Mouse (Mus musculus) c-Kit-positive CD71-positive TER-119-positive erythroid progenitor cells, embryonic 14.5 days (primary cell): Measurements from ENCODE around the gene Immp2l.
"Not testable (repeated sequence)": the region's sequence is repeated elsewhere in the genome, so short reads cannot be mapped to it uniquely, and the experiment has no call there.

Experiments
- DNase-seq: peaks from one replicate; pipeline ENCODE4 v3.0.0-alpha.2; 2013; ENCODE audit warnings: low spot score

Gene Immp2l

GRCm38 (mm10) chr12:41674861-41675260 is 651.0 kb downstream of the Immp2l start:
- no peak for DNase-seq

DNA sequence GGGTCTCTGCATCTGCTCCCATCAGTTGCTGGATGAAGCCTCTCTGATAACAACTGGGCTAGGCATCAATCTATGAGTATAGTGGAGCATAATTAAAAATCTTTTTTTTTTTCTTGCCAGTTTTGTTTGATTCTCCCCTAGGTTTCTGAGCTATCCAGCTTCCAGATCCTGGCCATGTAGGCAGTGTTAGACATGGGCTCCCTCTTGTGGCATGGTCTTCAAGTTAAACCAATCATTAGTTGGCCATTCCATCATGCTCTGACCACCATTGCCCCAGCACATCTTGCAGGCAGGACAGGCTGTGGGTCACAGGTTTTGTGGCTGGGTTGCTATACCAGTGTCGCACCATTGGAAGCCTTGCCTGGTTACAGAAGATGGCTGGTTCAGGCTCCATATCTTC is 656.3 kb downstream of the Immp2l start:
- no peak for DNase-seq

DNA sequence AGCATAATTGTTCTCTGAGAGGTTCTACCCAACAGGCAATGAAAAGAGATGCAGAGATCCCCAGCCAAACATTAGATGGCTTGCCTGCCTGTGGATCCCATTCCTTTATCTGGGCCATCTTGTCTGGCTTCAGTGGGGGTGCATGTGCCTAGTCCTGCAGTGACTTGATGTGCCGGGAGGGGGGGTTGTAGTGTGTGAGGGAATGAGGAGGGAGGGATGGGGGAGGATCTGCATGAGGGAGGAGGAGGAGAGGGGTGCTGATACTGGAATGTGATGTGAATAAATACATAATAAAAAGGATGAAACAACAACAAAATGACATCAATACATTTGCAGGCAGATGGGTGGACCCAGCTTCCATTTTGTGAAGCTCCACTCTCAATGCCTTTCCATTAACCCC is 658.3 kb downstream of the Immp2l start:
- no peak for DNase-seq

- DNase-seq, result no peak
Observed at GRCm38 (mm10) chr12:41689809-41690208, 665.9 kb downstream of the Immp2l start.

DNA sequence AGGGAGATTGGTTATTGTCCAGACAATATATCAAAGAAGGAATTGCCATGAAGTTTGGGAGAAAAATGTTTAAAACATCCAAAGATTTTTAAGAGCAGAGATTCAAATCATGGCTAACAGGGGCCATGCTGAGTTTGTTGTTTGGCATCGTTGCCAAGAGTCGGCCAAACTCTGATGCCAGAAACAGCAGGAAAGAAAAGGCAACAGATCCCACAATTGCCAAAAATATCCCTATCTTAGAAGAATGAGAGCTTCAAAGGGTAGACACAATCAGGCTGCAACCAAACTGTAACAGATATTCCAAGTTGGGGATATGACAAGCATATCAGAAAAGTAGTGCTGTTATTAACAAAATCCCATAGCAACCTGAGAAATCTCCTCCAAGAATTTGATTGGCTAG is 686.7 kb downstream of the Immp2l start:
- no peak for DNase-seq

- DNase-seq, result no peak
Observed at GRCm38 (mm10) chr12:41716946-41717345, 693.1 kb downstream of the Immp2l start.

DNA sequence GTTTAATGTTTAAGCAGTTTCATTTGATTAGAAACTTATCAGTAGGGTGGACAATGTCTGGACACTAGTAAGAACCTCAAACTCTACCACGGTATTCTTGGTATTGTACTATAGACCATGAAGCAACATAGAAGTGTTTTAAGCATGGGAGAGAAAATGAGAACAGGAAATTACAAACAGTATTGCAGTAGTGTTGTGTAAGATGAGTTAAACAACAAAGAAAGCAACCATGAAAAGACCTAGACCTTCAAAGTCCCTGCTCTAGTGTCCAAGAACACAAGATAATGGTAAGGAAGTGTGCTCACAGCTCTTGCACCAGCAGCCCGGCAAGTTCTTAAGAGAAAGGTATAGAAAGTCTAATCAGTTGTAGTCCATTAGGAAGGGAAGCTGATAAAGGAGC is 700.7 kb downstream of the Immp2l start:
- no peak for DNase-seq

DNA sequence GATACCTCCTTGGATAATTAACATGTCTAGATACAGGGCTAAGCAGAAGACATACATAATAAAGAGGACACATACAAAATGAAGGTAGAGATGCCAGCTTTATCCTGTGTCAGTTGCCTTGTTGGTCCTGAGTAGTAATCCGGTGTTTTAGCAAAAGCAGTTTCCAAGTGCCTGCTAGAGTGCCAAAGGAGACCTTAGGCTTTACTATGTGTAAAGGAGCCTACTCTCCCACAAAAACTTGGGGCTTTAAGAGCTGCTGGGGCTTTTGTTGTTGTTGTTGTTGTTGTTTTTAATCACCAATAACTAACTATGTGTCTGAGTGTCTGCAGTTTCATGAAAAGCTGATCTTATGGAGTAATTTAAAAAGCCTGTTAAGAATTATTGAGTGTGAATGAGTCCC is 702.8 kb downstream of the Immp2l start:
- no peak for DNase-seq

DNA sequence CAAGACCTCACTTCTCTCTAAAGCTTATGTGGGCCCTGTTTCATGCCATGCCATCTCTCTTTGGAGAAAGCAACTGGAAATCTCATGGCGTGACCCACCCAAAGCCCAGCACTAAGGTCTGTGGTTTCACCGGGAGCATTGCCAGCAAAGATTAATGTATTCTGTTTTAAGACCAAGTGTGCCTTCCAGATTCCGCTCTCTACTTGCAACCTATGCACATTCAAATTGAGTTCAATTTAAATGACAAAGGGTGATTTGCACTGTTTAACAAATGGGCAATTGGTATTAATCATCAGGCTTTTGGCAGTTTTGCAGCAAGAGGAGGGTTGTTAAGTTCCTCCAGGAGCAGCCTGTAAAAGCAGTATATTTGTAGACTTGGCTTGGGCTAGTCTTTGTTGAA is 703.3 kb downstream of the Immp2l start:
- no peak for DNase-seq

GRCm38 (mm10) chr12:41727764-41728338 is 704.0 kb downstream of the Immp2l start:
- DNase-seq, result no peak

GRCm38 (mm10) chr12:41728467-41728866 is 704.6 kb downstream of the Immp2l start:
- DNase-seq, result no peak

DNA sequence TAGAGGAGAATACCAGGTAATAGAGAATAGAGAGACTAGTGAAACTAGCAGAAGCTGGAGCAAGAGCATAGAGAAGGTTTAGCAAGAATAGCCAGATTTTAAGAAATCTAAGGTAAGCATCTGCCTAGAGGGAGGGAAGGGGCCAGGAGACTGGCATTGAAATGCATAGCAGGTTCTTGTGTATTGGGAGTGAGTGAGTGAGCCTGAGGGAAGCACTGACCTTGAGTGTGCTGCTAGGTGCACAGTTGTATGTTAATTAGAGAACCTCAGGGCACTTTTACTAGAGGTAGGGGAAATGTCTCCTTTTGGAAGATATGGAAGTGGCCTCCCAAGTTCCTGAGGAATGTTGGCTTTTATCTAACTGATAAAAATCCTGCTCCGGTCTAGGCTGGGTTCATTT is 705.9 kb downstream of the Immp2l start:
- no peak for DNase-seq

- no peak for DNase-seq
Observed at GRCm38 (mm10) chr12:41733168-41733567, 709.3 kb downstream of the Immp2l start.

GRCm38 (mm10) chr12:41742887-41743286 is 719.0 kb downstream of the Immp2l start:
- DNase-seq, result no peak

DNA sequence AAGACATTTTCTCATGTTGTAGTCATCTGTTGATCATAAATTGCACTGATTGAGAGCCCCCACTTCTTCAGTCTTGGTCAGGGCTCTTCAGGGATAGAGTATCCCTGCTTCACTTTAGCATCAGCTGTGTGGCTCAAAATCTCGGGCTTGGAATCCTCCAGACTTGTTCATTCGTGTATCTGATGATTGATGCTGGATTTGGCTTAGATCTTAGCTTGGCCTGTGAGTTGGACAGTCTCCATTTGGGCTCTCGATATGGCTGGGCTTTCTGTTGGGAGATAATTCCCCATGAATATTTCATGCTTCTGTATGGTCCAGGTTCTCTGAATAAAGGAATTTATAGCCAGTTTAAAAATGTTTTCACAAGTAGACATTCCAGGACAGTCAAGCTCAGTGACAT is 739.5 kb downstream of the Immp2l start:
- no peak for DNase-seq

- DNase-seq, result no peak
Observed at GRCm38 (mm10) chr12:41773961-41774360, 750.1 kb downstream of the Immp2l start.

DNA sequence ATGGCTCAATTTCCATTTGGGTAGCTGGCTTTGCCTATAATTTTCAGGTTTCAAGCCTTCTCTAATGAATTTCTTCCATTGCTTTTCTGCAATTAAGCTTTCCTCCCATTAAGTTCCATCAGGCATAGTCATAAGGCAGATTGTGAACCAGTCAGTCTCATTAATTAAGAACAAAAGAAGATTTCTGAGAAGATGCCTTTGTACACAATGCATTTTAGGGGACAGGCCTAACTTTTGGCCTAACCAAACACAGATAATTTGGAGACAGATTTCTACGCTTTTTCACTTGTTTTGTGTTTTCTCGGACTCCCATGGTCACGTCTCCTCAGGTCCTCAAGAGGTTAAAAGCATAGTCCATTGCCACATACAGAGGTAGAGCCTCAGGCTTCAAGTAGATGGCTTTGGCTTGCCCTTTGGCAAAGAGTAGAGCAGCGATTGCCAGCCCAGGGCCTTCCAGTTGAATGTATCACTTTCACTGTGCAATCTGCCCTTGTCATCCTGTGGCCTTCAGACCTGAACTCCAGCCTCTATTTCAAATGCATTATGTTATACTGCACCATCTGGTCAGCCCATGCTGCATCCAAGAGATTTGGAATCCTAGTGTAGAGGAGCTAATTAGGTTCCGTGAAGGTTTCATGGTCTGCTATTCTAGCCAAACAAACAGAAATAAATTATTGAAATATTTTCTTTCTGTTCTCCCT is 750.9 kb downstream of the Immp2l start:
- no peak for DNase-seq

- not testable (repeated sequence) for DNase-seq
Observed at GRCm38 (mm10) chr12:41777762-41778161, 753.9 kb downstream of the Immp2l start.

DNA sequence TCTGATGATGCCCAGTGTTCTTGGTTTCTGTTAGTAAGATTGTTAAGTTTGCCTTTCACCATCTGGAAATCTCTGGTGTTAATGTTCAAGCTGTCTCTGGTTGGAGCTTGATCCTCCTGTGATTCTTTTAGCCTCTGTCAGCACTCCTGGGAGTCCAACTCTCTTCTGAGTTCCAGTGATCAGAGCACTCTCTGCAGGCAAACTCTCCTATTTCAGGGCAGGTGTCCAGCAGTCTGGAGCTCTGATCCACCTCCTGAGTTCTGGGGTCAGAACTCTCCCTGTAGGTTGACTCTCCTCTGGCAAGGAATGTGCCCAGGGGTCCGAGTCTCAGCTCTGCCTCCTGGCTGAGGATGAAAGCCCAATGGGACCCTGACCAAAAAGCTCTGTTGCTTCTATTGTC is 769.8 kb downstream of the Immp2l start:
- not testable (repeated sequence) for DNase-seq

GRCm38 (mm10) chr12:41829517-41829916 is 805.6 kb downstream of the Immp2l start:
- no peak for DNase-seq

GRCm38 (mm10) chr12:41831731-41832130 is 807.8 kb downstream of the Immp2l start:
- no peak for DNase-seq

DNA sequence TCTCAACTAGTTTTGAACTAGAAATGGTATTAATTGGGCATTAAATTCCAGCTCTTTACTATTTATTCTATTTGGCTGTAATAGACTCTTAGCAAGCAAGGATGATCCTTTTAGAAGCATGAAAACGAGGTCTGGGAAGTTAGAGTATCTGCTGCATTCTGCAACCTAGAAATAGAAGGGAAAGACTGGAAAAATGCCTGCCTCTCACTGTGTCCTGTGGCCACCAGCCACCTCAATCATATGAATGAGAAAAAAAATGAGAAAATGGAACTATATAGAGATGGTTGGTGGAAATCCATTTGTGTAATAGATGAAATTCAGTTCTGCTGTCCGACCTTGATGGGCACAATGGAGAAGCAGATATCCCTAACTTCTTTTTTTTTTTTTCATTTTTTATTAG is 810.8 kb downstream of the Immp2l start:
- no peak for DNase-seq

DNA sequence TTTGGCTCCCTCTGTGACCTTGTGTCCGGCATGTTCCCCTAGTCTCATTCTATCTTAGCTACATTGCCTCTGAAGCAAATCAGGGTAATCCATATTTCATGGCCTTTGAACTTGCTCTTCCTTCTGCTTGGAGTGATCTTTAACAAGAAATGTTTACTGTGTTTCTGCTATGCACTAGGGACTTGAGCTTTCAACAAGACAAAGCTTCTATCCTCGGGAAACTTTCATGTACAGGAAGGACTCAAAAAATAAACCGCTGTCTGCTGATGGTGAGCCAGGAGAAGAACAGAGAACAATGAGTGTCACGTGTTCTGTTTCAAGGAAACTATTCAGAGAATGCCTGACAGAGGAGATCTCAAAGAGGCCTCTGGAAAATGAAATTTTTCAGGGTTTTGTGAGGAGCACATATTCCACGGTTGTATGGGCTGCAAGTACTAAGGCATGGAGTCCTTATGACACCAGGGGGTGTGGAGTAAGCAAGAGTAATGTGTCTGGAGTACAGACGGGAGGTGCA is 814.5 kb downstream of the Immp2l start:
- no peak for DNase-seq

DNA sequence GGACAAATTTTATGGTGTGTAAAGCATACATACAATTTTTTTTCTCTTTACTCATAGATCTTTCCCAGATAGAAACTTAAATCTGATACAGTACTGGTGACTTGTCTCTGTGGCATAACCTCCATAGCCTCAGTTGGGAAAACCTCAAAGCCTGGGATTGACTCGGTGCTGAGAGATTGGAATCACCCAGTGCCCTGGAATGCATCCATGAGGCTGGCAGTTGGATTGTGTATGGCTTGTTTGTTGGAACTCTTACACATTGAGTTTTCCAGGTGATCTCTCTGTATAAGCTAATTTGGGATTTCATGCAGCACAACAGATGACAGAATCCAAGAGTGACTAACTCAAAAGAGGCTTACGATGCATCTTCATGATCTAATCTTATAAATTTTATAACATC is 815.4 kb downstream of the Immp2l start:
- DNase-seq, result no peak
